Mouse (Mus musculus): ENCODE data around the gene Lsamp. TPM values are rescaled to one million over a fixed set of nuclear protein-coding genes. Genes with fewer than 3 reads are reported as not detected.

Lsamp gene
- polyA plus RNA-seq (2016; fragmentation: Nextera tagmentation; extraction: Ambion mirVana): 30.5 and 32.4 TPM in 2 replicates

DNA sequence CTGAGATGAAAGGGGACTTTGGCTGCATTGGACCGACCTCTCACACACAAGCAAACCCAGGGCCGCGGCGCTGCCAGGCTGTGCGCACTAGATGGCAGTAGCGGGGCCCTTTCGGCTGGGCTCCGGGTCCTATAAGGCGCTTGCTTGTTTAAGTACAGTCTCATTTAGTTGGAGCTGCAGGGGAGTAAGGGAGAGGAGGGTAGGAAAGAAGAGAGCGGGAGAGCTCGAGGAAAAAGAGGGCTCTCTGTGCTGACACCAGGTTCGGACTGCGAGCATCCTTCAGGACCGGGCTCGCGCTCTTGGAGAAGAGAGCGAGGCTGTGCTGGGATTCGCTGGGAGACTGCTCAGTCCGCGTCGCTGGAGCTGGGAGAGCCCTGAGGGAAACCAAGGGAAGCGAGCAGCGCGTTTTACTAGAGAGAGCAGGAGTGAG, at the start of gene Lsamp:
Gene Lsamp (plus strand): TSS at position 157 of the 430 bp plus-strand sequence.
- Histone ChIP-seq H3K36me3 (no peaks in the 10 kb centered on the region), H3K4me3 (peak within 1 kb of the TSS; percentile 64), H3K9ac (replicated peaks) (peak within 1 kb of the TSS; percentile 68), H3K4me1 (peaks cover 5% of the 10 kb centered on the region; the same call in 1 of the 2 replicates), H3K27ac (replicated peaks) (peak within 1 kb of the TSS; percentile 75), H3K4me2 (replicated peaks) (peak within 1 kb of the TSS; percentile 88), H3K9me3 (no peaks in the 10 kb centered on the region), H3K27me3 (no peaks in the 10 kb centered on the region)
- ATAC-seq (ENCODE audit: low FRiP score, low read depth): peak; percentile 96
- under 1% methylated on average over 24 of the region's 24 CpGs for WGBS

DNA sequence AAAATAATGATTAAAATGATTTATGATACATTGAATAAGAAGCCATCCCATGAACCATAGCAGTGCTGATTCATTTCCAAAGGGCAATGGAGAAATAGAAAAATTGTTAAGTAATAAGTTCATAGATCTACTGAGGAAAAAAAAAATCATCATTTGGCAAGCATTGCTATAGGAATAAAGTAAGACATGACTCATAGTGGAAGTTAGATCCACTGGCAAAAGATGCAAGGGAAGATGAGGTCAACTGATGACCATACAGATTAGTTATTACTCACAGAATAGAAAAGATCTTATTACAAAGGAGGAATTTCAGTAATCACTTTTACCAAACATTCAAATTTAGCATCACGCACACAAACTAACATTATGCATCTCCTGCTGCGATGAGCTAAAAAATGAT, 26.5 kb upstream of the Lsamp start:
- Histone ChIP-seq H3K4me1 (no peaks in the 10 kb centered on the region), H3K36me3 (no peaks in the 10 kb centered on the region), H3K27me3 (no peaks in the 10 kb centered on the region), H3K4me2 (replicated peaks) (no peak overlapping the region), H3K9me3 (no peaks in the 10 kb centered on the region), H3K9ac (replicated peaks) (no peak overlapping the region), H3K4me3 (no peak overlapping the region), H3K27ac (replicated peaks) (no peak overlapping the region)
- WGBS: 95% methylated on average over 2 of the region's 2 CpGs
- no peak for ATAC-seq (ENCODE audit: low FRiP score, low read depth)

DNA sequence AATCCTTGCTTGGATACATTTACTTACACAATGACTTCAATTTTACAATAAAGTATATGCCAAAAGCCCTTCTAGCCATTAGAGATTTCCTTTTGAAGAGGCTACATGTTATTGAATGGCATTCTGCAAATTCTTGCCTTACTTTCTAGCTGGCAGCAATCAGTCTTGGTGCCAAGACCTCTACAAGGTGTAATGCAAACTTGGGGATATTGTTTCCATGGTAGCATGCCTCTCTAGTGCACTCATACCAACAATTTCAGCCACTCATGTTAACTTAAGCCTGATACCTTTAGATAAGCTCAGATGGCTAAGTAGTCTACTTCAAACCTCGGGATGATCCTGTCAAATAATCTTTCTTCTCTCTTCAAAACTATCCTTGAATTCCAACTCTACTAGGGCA, 11.4 kb upstream of the Lsamp start:
- H3K9me3 ChIP-seq: no peaks in the 10 kb centered on the region
- no peak overlapping the region for H3K9ac ChIP-seq (replicated peaks)
- H3K4me2 ChIP-seq (replicated peaks): no peak overlapping the region
- no peak for ATAC-seq (ENCODE audit: low FRiP score, low read depth)
- no peaks in the 10 kb centered on the region for H3K27me3 ChIP-seq
- no peak overlapping the region for H3K4me3 ChIP-seq
- H3K36me3 ChIP-seq: no peaks in the 10 kb centered on the region
- H3K4me1 ChIP-seq: no peaks in the 10 kb centered on the region
- no peak overlapping the region for H3K27ac ChIP-seq (replicated peaks)
- 81% methylated on average over 1 of the region's 1 CpGs for WGBS

DNA sequence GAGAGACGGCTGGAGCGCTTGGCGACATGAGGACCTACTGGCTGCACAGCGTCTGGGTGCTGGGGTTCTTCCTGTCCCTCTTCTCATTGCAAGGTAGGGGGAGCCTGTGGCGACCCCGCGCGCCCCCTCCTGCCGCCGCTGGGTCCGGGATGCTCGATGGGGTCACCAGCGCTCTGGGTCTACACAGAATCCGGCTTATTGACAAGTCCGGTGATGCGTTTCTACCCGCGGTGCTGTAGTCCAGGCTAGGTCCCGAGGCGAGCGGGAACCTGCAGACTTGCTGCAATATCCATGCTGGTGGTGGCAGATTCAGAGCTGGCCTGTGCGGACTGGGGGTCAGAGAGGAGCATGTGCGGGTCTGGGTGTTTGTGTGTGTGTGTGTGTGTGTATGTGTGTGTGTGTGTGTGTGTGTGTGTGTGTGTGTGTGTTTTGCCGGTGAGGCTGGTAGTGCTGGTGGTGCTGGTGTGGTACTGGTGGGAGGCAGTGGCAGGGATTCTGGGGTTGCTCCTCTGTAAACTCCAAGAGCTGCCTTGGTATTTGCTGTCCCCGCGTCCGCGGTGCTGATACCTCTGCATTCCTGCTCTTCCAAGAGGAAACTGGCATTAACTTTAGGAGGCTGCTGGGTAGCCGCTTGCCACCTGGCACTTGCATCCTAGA, 602 bp downstream of the Lsamp start:
- Histone ChIP-seq H3K27ac (replicated peaks) (peak overlapping the region; percentile 75), H3K4me2 (replicated peaks) (peak overlapping the region; percentile 88), H3K4me3 (peak overlapping the region; percentile 64), H3K4me1 (peaks cover 5% of the 10 kb centered on the region; the same call in 1 of the 2 replicates), H3K9ac (replicated peaks) (peak overlapping the region; percentile 68), H3K9me3 (no peaks in the 10 kb centered on the region), H3K27me3 (no peaks in the 10 kb centered on the region), H3K36me3 (no peaks in the 10 kb centered on the region)
- under 1% methylated on average over 28 of the region's 29 CpGs for WGBS
- ATAC-seq (ENCODE audit: low FRiP score, low read depth): peak; percentile 81

DNA sequence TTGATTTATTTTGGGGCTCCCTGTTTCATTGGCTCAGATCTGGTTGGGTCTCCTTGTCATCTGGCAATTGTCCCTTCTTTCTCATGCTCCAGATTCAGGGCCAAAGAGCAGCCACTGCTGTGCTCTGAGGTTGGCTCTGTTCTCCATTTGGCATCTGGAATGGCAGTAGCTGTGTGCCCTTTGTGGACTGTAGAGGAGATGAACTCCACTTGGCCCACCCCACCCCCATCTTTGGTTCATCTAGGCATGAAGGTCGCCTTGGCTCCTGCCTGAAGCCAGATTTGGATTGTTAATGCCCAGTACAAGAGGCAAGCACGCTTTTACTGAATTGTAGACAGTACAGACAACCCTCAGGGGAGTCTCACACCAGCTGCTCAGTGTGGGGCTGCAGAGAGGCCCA, 4.3 kb downstream of the Lsamp start:
- no peak overlapping the region for H3K27ac ChIP-seq (replicated peaks)
- H3K4me3 ChIP-seq: no peak overlapping the region
- no peak overlapping the region for H3K9ac ChIP-seq (replicated peaks)
- no peaks in the 10 kb centered on the region for H3K27me3 ChIP-seq
- 68% methylated on average over 2 of the region's 2 CpGs for WGBS
- no peaks in the 10 kb centered on the region for H3K9me3 ChIP-seq
- H3K4me2 ChIP-seq (replicated peaks): no peak overlapping the region
- H3K36me3 ChIP-seq: no peaks in the 10 kb centered on the region
- peaks cover 5% of the 10 kb centered on the region; the same call in 1 of the 2 replicates for H3K4me1 ChIP-seq
- no peak for ATAC-seq (ENCODE audit: low FRiP score, low read depth)

DNA sequence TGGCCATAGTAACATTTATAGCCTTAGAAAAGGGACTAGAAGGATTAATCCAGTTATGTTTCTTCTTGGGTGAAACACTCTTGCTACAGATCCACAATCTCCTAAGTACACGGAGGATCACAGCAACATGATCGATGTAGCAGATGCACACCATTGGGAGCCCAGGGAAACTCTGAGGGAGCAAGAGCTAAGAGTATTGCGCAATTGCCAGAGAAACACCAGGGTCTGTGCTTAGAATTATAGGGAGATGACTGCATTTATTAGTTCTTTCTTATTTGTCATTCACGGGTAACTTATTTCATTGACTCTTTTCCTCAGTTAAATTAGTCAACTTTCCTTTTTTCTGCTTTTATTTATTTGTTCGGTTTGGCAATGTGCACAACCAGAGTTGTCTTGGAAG, 10.7 kb downstream of the Lsamp start:
- no peak for ATAC-seq (ENCODE audit: low FRiP score, low read depth)
- H3K27me3 ChIP-seq: no peaks in the 10 kb centered on the region
- no peaks in the 10 kb centered on the region for H3K9me3 ChIP-seq
- no peak overlapping the region for H3K4me3 ChIP-seq
- no peak overlapping the region for H3K4me2 ChIP-seq (replicated peaks)
- H3K4me1 ChIP-seq: no peaks in the 10 kb centered on the region
- H3K36me3 ChIP-seq: no peaks in the 10 kb centered on the region
- H3K9ac ChIP-seq (replicated peaks): no peak overlapping the region
- no peak overlapping the region for H3K27ac ChIP-seq (replicated peaks)
- 91% methylated on average over 5 of the region's 5 CpGs for WGBS

DNA sequence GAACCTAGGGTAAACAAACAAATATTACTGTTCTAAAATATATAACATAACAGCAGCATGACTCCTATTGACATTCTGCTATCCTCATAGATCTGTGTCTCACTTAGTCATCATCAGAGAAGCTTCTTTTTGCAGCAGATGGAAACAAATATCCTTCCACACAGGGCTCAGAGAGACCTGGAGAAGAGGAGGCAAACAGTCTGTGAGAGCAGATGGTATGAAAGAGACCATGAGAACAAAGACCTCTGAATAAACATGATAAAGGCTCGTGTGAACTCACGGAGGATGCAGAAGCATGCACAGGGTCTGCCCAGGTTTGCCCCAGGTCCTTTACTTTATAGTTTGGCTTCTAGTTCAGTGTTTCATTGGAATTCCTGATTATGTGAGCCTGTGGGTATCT, 24.6 kb downstream of the Lsamp start:
- WGBS: 55% methylated on average over 2 of the region's 2 CpGs
- no peaks in the 10 kb centered on the region for H3K36me3 ChIP-seq
- no peak overlapping the region for H3K27ac ChIP-seq (replicated peaks)
- no peak overlapping the region for H3K4me2 ChIP-seq (replicated peaks)
- H3K4me1 ChIP-seq: no peaks in the 10 kb centered on the region
- no peak overlapping the region for H3K4me3 ChIP-seq
- ATAC-seq (ENCODE audit: low FRiP score, low read depth): no peak
- no peak overlapping the region for H3K9ac ChIP-seq (replicated peaks)
- no peaks in the 10 kb centered on the region for H3K27me3 ChIP-seq
- no peaks in the 10 kb centered on the region for H3K9me3 ChIP-seq

DNA sequence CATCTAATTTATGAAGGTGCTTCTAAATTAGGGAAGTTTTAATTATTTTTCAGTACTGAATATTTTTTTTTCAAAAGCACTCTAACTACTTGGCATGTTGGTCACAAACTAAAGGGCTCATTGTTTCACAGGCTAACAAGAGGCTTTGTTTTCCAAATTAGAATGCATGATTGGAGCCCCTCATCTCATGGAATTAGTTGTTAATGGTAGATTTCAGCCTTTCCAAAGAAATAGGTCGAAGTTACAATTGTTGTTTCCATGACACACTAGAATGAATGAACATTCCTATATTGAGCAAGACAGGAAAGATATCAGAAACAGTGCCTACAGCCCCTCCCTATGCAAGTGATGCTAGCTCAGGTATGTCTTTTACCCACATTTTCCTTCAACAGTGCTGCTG, 26.9 kb downstream of the Lsamp start:
- Histone ChIP-seq H3K27ac (replicated peaks) (no peak overlapping the region), H3K27me3 (no peaks in the 10 kb centered on the region), H3K9ac (replicated peaks) (no peak overlapping the region), H3K4me1 (no peaks in the 10 kb centered on the region), H3K4me2 (replicated peaks) (no peak overlapping the region), H3K9me3 (no peaks in the 10 kb centered on the region), H3K36me3 (no peaks in the 10 kb centered on the region), H3K4me3 (no peak overlapping the region)
- no peak for ATAC-seq (ENCODE audit: low FRiP score, low read depth)
- 71% methylated on average over 1 of the region's 1 CpGs for WGBS

DNA sequence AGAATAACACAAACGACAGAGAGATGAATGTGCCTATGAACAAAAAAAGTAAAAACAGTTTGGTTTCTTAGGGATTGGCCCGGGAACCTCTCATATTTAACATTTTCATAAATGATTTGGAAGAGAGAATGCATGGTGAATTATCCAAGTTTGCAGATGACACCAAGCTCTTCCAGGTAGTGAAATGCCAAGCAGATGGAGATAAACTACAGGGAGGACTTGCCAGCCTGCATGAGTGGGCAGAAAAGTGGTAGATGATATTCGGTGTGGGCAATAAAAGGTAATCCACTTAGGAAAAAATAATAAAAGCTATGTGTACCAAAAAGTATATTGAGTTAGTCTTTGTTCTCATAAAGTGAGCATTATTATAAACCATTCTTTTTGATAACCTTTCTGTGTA, 38.5 kb downstream of the Lsamp start:
- WGBS: 87% methylated on average over 3 of the region's 3 CpGs
- Histone ChIP-seq H3K36me3 (no peaks in the 10 kb centered on the region), H3K27ac (replicated peaks) (no peak overlapping the region), H3K27me3 (no peaks in the 10 kb centered on the region), H3K4me2 (replicated peaks) (no peak overlapping the region), H3K9me3 (no peaks in the 10 kb centered on the region), H3K9ac (replicated peaks) (no peak overlapping the region), H3K4me3 (no peak overlapping the region), H3K4me1 (no peaks in the 10 kb centered on the region)
- no peak for ATAC-seq (ENCODE audit: low FRiP score, low read depth)

DNA sequence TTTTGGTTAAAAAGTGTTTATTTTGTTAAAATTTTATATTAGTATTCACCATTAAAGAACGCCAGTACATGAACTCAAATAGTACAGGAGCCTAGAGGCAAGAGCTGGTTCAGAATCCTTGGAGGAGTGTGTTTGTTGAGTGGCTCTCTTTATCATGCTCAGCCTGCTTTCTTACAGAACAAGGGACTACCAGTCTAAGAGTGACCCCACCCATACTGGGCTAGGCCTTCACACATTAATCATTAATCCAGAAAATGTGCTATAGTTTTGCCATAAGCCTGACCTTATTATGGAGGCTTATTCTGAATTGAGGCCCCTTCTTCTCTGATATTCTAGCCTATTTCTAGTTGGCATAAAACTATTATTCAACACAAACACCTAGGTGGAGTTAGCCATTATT, 52.6 kb downstream of the Lsamp start:
- Histone ChIP-seq H3K27ac (replicated peaks) (no peak overlapping the region), H3K4me2 (replicated peaks) (no peak overlapping the region), H3K4me3 (no peak overlapping the region), H3K9ac (replicated peaks) (no peak overlapping the region), H3K27me3 (no peaks in the 10 kb centered on the region), H3K9me3 (no peaks in the 10 kb centered on the region), H3K4me1 (no peaks in the 10 kb centered on the region), H3K36me3 (no peaks in the 10 kb centered on the region)
- 86% methylated on average over 1 of the region's 1 CpGs for WGBS
- ATAC-seq (ENCODE audit: low FRiP score, low read depth): no peak

DNA sequence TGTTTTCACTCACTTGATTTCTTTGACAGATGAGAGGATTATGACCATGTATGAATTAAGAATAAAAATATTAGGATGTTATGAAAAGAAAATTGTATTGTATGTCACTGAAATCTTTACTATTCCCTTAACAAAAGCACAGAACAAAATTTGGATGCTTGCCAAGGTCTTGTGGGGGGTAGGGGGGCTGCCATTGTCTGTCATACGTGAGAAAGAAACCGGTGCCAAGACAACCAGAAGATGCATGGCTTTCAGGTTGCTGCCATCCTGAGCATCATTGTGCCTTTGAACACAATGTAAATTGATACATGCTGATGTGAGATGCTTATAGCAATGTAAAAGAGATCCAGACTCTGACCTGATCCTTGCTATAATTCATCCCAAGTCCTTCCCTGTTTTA, 75.4 kb downstream of the Lsamp start:
- Histone ChIP-seq H3K9me3 (no peaks in the 10 kb centered on the region), H3K27ac (replicated peaks) (no peak overlapping the region), H3K9ac (replicated peaks) (no peak overlapping the region), H3K36me3 (no peaks in the 10 kb centered on the region), H3K4me1 (no peaks in the 10 kb centered on the region), H3K4me2 (replicated peaks) (no peak overlapping the region), H3K4me3 (no peak overlapping the region), H3K27me3 (no peaks in the 10 kb centered on the region)
- ATAC-seq (ENCODE audit: low FRiP score, low read depth): no peak
- WGBS: 59% methylated on average over 2 of the region's 2 CpGs

DNA sequence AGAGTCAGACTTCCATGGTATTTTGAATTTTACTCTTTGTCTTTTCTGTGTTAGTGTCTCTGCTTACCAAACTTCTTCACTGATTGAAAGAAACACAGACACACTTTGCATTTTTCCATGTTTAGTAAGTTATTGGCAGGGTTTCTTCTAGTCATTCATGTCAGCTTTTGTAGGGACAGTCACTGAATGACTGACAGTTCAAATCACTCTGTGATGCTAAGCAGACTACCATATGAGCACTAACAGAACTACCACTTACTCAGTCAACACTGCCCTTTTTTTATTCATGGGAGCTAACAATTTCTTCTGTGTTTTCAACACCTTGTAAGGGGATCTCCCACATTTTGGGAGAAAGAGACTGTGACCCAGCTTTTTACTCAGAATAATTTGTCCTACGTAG, 75.8 kb downstream of the Lsamp start:
- ATAC-seq (ENCODE audit: low FRiP score, low read depth): no peak
- WGBS: 80% methylated on average over 1 of the region's 1 CpGs
- Histone ChIP-seq H3K4me2 (replicated peaks) (no peak overlapping the region), H3K27ac (replicated peaks) (no peak overlapping the region), H3K27me3 (no peaks in the 10 kb centered on the region), H3K4me1 (no peaks in the 10 kb centered on the region), H3K4me3 (no peak overlapping the region), H3K9ac (replicated peaks) (no peak overlapping the region), H3K36me3 (no peaks in the 10 kb centered on the region), H3K9me3 (no peaks in the 10 kb centered on the region)

DNA sequence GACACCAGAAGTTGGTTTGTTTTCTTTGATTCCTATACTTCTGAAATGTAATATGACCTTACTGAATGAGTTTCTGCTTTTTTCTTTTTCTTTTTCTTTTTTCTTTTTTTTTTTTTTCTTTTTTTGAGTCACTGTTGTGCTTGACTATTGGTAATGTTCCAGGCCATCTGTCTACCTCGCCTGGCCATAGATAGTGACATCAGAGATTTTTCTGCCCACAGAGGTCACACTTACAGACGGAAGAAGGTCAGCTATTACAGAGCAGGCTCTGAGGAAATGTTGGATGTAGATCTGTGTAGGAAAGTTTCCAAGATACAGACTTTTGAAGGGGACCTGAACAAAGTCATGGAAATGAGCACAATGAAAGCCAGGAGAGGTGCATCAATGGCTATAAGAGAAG, 76.3 kb downstream of the Lsamp start:
- Histone ChIP-seq H3K27me3 (no peaks in the 10 kb centered on the region), H3K9me3 (no peaks in the 10 kb centered on the region), H3K36me3 (no peaks in the 10 kb centered on the region), H3K4me1 (no peaks in the 10 kb centered on the region), H3K9ac (replicated peaks) (no peak overlapping the region), H3K4me3 (no peak overlapping the region), H3K4me2 (replicated peaks) (no peak overlapping the region), H3K27ac (replicated peaks) (no peak overlapping the region)
- no peak for ATAC-seq (ENCODE audit: low FRiP score, low read depth)
- 73% methylated on average over 2 of the region's 2 CpGs for WGBS

All from midbrain, embryonic 12.5 days (tissue).